ENCODE assay signal across 36 mouse cellular contexts in genomic region chr5:113106594-113106993, GRCm38 (mm10). TPM values are rescaled to one million over a fixed set of nuclear protein-coding genes. Genes with fewer than 3 reads are reported as not detected.
A peak's percentile ranks its signal among the peaks of the same experiment; 100 is the strongest.
DNase-seq lines count a peak whose midpoint lies in the region; ATAC-seq and TF ChIP-seq lines count a peak whose summit lies in the region.
"Had no signal": no experiment of that assay in that cellular context is flagged by ENCODE, and none has a peak within 500 bp of the region (broad histone marks: within the 10 kb centered on the region; RNA-seq: fewer than 3 reads in every experiment).

No protein-coding gene starts in this region.

- no peak for TF ChIP-seq EP300 in lung, postnatal 0 days (IDR thresholded peaks at IDR 0.05)

- TF ChIP-seq CTCF in lung, postnatal 0 days (IDR thresholded peaks at IDR 0.05) = no peak

- no peak overlapping the region for H3K4me3 ChIP-seq in heart, embryonic 14.5 days (ENCODE audit: control insufficient read depth in 1 of 2, insufficient read depth in 1 of 2, low read depth in 1 of 2, low read length in 2 of 2)
- no peak overlapping the region for H3K4me3 ChIP-seq in lung, postnatal 0 days (ENCODE audit: low read depth, low read length)
- no peak overlapping the region for H3K4me3 ChIP-seq in limb, embryonic 15.5 days
- H3K4me3 ChIP-seq: forebrain, embryonic 13.5 days; midbrain, embryonic 12.5 days; myocyte; neural tube, embryonic 13.5 days had no signal

- peak overlapping the region in 1 of 2 experiments; percentile 84; a peak in 2 of 4 replicates for H3K27ac ChIP-seq in heart, embryonic 14.5 days (replicated peaks in 1 of 2; ENCODE audit: control insufficient read depth in 1 of 2, insufficient read depth in 1 of 2, low read depth in 2 of 2, low read length in 2 of 2)
- no peak overlapping the region for H3K27ac ChIP-seq in lung, postnatal 0 days (ENCODE audit: low read length)
- peak overlapping the region; percentile 34; the same call in 1 of the 2 replicates for H3K27ac ChIP-seq in limb, embryonic 15.5 days
- H3K27ac ChIP-seq: forebrain, embryonic 13.5 days; hindbrain, postnatal 0 days; midbrain, embryonic 12.5 days; neural tube, embryonic 13.5 days had no signal

- no peaks in the 10 kb centered on the region for H3K9me3 ChIP-seq in heart, embryonic 14.5 days (ENCODE audit: control insufficient read depth, low read length)
- no peaks in the 10 kb centered on the region for H3K9me3 ChIP-seq in lung, postnatal 0 days (ENCODE audit: low read length)
- H3K9me3 ChIP-seq in limb, embryonic 15.5 days = no peaks in the 10 kb centered on the region
- H3K9me3 ChIP-seq: forebrain, embryonic 13.5 days; midbrain, embryonic 12.5 days; neural tube, embryonic 13.5 days had no signal

- ATAC-seq in heart, embryonic 14.5 days (ENCODE audit: insufficient number of reproducible peaks, insufficient read depth, low FRiP score, low read depth) = no peak
- ATAC-seq in lung, postnatal 0 days = peak; percentile 35
- no peak for ATAC-seq in limb, embryonic 15.5 days (ENCODE audit: insufficient number of reproducible peaks, low FRiP score, low TSS enrichment, low read depth)
- ATAC-seq: forebrain, embryonic 13.5 days; hindbrain, postnatal 0 days; intestine, embryonic 16.5 days had no signal

- no peaks in the 10 kb centered on the region for H3K36me3 ChIP-seq in heart, embryonic 14.5 days (ENCODE audit: control insufficient read depth, insufficient read depth, low read length)
- H3K36me3 ChIP-seq in lung, postnatal 0 days (ENCODE audit: insufficient read depth, low read length) = no peaks in the 10 kb centered on the region
- no peaks in the 10 kb centered on the region for H3K36me3 ChIP-seq in limb, embryonic 15.5 days
- H3K36me3 ChIP-seq: midbrain, embryonic 12.5 days; neural tube, embryonic 13.5 days had no signal

- peak overlapping the region; percentile 21; the same call in 1 of the 2 replicates for H3K9ac ChIP-seq in heart, embryonic 14.5 days (ENCODE audit: low read length)
- H3K9ac ChIP-seq in lung, postnatal 0 days (replicated peaks; ENCODE audit: low read depth) = no peak overlapping the region
- H3K9ac ChIP-seq in limb, embryonic 15.5 days = no peak overlapping the region
- H3K9ac ChIP-seq: forebrain, embryonic 13.5 days; midbrain, embryonic 12.5 days; neural tube, embryonic 13.5 days had no signal

- H3K4me2 ChIP-seq in heart, embryonic 14.5 days (ENCODE audit: low read length) = no peak overlapping the region
- no peak overlapping the region for H3K4me2 ChIP-seq in lung, postnatal 0 days (replicated peaks; ENCODE audit: low read depth, low read length)
- H3K4me2 ChIP-seq in limb, embryonic 15.5 days = no peak overlapping the region
- H3K4me2 ChIP-seq: forebrain, embryonic 13.5 days; midbrain, embryonic 12.5 days; neural tube, embryonic 13.5 days had no signal

- peaks cover 47 to 71% of the 10 kb centered on the region in 2 experiments for H3K4me1 ChIP-seq in heart, embryonic 14.5 days (ENCODE audit: control insufficient read depth in 2 of 2, insufficient read depth in 2 of 2, low read length in 2 of 2)
- no peaks in the 10 kb centered on the region for H3K4me1 ChIP-seq in lung, postnatal 0 days (ENCODE audit: insufficient read depth, low read depth, low read length)
- H3K4me1 ChIP-seq in limb, embryonic 15.5 days = peaks cover 27% of the 10 kb centered on the region

- DNase-seq in gastrocnemius, adult 8-10 months (ENCODE audit: low spot score in 2 of 2) = peak; percentile 45 to 48
- no peak for DNase-seq in gastrocnemius, postnatal 4 days (ENCODE audit: low spot score in 2 of 2)
- DNase-seq in heart, postnatal 14 days = no peak
- peak; percentile 74 for DNase-seq in lung, postnatal 0 days (ENCODE audit: low spot score)
- no peak for DNase-seq in lung, postnatal 4 days
- DNase-seq in frontal cortex, postnatal 10 days (ENCODE audit: low spot score in 2 of 2) = no peak
- DNase-seq: adrenal gland, adult 2 months; cerebellum, adult 11 months; cerebellum, adult 9-11 months; heart, adult 18-20 months; kidney, adult 9 months; kidney, postnatal 14 days; left cerebral cortex, postnatal 4 days; retina, postnatal 1 day; right cerebral cortex, postnatal 25 days had no signal

- intact Hi-C loops in heart, postnatal 14 days (cut with DNase I) = no loop called here

- WGBS in heart, embryonic 14.5 days = 65% methylated on average over 7 of the region's 7 CpGs
- 50% methylated on average over 7 of the region's 7 CpGs for WGBS in lung, postnatal 0 days
- 43% methylated on average over 7 of the region's 7 CpGs for WGBS in limb, embryonic 15.5 days

- H3K27me3 ChIP-seq in heart, embryonic 14.5 days (ENCODE audit: control insufficient read depth, insufficient read depth, low read length) = no peaks in the 10 kb centered on the region
- H3K27me3 ChIP-seq in lung, postnatal 0 days (replicated peaks; ENCODE audit: insufficient read depth, low read length) = no peaks in the 10 kb centered on the region
- no peaks in the 10 kb centered on the region for H3K27me3 ChIP-seq in limb, embryonic 15.5 days
- H3K27me3 ChIP-seq: forebrain, embryonic 13.5 days; midbrain, embryonic 12.5 days; neural tube, embryonic 13.5 days had no signal

RNA-seq across cellular contexts. Expression of gene Crybb3, which starts 25.2 kb away (rescaled TPM):
- under 1 TPM in 2 of 4 experiments, not detected in 2; 0.41 to 0.83 TPM for total RNA-seq in gastrocnemius, adult 8-10 months (2022)
- total RNA-seq in gastrocnemius, postnatal 4 days (2021) = 1 to 10 TPM; 1.8 to 2.0 TPM
- 0.91 and 1.1 TPM in 2 replicates for polyA plus RNA-seq in heart, embryonic 14.5 days (2014; fragmentation: Nextera tagmentation; extraction: Ambion mirVana)
- 1 to 10 TPM; 2.8 to 2.9 TPM for total RNA-seq in heart, postnatal 14 days (2021)
- 0.57 and 1.5 TPM in 2 replicates for polyA plus RNA-seq in lung, postnatal 0 days (2015; fragmentation: Nextera tagmentation; extraction: Ambion mirVana)
- 1.0 and 1.8 TPM in 2 replicates for polyA plus RNA-seq in limb, embryonic 15.5 days (2015; fragmentation: Nextera tagmentation; extraction: Ambion mirVana)
- total RNA-seq: common myeloid progenitor, adult 5-6 weeks; MEL had no signal
- polyA plus RNA-seq: C2C12 had no signal

RNA-seq across cellular contexts. Expression of gene Crybb2, which starts 36.7 kb away (rescaled TPM):
- not detected for total RNA-seq in gastrocnemius, adult 8-10 months (2022)
- total RNA-seq in gastrocnemius, postnatal 4 days (2021) = not detected
- not detected in 2 replicates for polyA plus RNA-seq in heart, embryonic 14.5 days (2014; fragmentation: Nextera tagmentation; extraction: Ambion mirVana)
- total RNA-seq in heart, postnatal 14 days (2021) = not detected
- not detected in 2 replicates for polyA plus RNA-seq in lung, postnatal 0 days (2015; fragmentation: Nextera tagmentation; extraction: Ambion mirVana)
- not detected in 2 replicates for polyA plus RNA-seq in limb, embryonic 15.5 days (2015; fragmentation: Nextera tagmentation; extraction: Ambion mirVana)
- total RNA-seq: adrenal gland, adult 2 months; adrenal gland, postnatal 4 days; common myeloid progenitor, adult 5-6 weeks; heart, adult 18-20 months; hindbrain, postnatal 0 days; layer of hippocampus, adult 18-20 months; layer of hippocampus, postnatal 14 days; left cerebral cortex, adult 8-10 months; left cerebral cortex, postnatal 4 days; liver, adult 2 months; MEL had no signal
- polyA plus RNA-seq: adrenal gland, adult 2 months; C2C12; embryonic facial prominence, embryonic 11.5 days; forebrain, embryonic 13.5 days; frontal cortex, adult 2 months; hindbrain, embryonic 11.5 days; hindbrain, postnatal 0 days; intestine, embryonic 16.5 days; liver, adult 2 months; midbrain, embryonic 12.5 days; myocyte; neural tube, embryonic 13.5 days; spleen, adult 2 months; testis, adult 2 months had no signal

Comparison
In these comparisons a context has a peak if more than half of its experiments do, and no peak if none do; other contexts are left out.
1. DNase-seq: peak in gastrocnemius, adult 8-10 months (2 of 2) and lung, postnatal 0 days (single experiment); none in gastrocnemius, postnatal 4 days (0 of 2), heart, postnatal 14 days (0 of 2), lung, postnatal 4 days (0 of 2) and frontal cortex, postnatal 10 days (0 of 2).